Mouse (Mus musculus): ENCODE measurements around the gene Btf3l4. TPM values are rescaled to one million over a fixed set of nuclear protein-coding genes. Genes with fewer than 3 reads are reported as not detected.
A peak's percentile ranks its signal among the peaks of the same experiment; 100 is the strongest.

Btf3l4 gene
- polyA plus RNA-seq, 1 experiment from 2014 or later = 249 TPM

DNA sequence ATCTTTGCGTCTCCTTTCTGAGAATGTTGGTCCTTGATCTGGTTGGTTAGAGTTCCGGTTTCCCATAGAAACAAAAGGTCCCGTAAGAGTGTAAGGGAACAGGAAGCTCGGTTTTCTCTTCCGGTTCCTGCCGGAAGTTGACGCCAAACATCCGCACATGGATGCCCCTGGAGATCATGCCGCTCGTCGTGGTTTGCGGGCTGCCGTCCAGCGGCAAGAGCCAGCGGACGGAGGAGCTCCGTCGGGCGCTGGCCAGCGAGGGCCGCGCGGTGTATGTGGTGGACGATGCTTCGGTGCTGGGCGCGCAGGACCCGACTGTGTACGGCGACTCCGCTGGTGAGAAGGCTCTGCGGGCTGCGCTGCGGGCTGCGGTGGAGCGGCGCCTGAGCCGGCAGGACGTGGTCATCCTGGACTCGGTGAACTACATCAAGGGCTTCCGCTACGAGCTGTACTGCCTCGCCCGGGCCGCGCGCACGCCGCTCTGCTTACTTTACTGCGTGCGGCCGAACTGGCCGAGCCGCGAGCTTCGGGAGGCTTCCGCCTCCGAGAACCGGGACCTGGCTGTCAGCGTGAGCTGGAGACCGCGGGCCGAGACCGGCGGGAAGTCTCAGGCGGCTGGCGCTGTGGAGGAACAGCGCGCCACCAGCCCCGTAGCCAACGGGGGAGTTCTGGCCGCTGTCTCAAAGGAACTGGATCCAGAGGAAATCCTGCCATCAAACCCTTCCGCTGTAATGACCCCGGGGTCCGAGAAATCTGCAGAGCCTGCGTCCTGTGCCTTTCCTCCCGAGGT is 14.5 kb upstream of the Btf3l4 start, which contains the start of gene Kti12:
Kti12 (plus strand) TSS at position 71 of the 790 bp plus-strand sequence.
- peak; percentile 84 for DNase-seq (ENCODE audit: low spot score)
- no peaks in the 10 kb centered on the region for H3K36me3 ChIP-seq (ENCODE audit: control insufficient read depth, insufficient read depth, low read length)
- peak within 1 kb of the TSS; percentile 88 for H3K4me3 ChIP-seq (ENCODE audit: low read depth, low read length)
- no peaks in the 10 kb centered on the region for H3K27me3 ChIP-seq (ENCODE audit: control insufficient read depth, insufficient read depth, low read length)
- H3K9ac ChIP-seq (ENCODE audit: low read length) = peak within 1 kb of the TSS; percentile 79
- peak; percentile 83 for ATAC-seq (replicated peaks; ENCODE audit: low FRiP score)
- H3K4me1 ChIP-seq (replicated peaks; ENCODE audit: control insufficient read depth, insufficient read depth, low read length) = peaks cover 6% of the 10 kb centered on the region; the same call in 1 of the 2 replicates
- H3K4me2 ChIP-seq (ENCODE audit: low read depth, low read length, severe bottlenecking) = peak within 1 kb of the TSS; percentile 98
- under 1% methylated on average over 77 of the region's 77 CpGs for WGBS
- H3K27ac ChIP-seq (ENCODE audit: low read depth, low read length) = peak within 1 kb of the TSS; percentile 79
- no peaks in the 10 kb centered on the region for H3K9me3 ChIP-seq (ENCODE audit: control insufficient read depth, low read length)

DNA sequence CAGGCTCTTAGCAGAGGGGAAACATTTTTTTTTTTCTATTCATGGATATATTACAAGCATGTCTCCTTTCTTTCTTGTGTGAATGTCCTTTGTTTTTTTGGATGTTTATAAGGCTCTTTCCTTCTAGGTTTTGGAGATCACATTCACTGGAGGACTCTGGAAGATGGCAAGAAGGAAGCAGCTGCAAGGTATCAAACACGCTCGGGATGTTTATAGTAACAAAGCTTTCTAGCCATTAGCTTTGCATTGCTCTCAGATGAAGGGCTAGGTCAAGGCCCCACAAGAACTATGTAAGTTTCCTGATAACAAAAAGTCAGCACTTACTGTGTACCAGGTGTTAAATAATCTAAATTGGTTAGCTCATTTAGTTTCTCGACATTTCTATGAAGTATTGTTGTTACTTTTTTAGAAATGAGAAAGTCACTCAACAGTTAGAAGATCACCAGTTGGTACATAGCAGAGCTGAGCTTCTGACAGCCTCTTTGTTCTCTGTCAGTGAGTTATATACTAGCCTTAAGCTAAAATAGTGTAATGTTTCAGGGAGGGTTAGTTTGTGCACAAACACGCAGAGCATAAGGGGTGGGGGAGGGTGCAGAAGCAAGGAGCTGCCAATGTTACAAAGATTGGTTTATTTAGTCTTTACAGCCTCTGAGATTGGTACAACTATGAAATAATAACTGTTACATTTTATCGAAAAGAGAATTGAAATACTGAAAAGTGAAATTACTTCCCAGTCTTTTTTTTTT is 12.6 kb upstream of the Btf3l4 start:
- DNase-seq (ENCODE audit: low spot score) (no peak), ATAC-seq (replicated peaks; ENCODE audit: low FRiP score) (no peak)
- Histone ChIP-seq H3K27ac (ENCODE audit: low read depth, low read length) (no peak overlapping the region), H3K9me3 (ENCODE audit: control insufficient read depth, low read length) (no peaks in the 10 kb centered on the region), H3K36me3 (ENCODE audit: control insufficient read depth, insufficient read depth, low read length) (no peaks in the 10 kb centered on the region), H3K4me3 (ENCODE audit: low read depth, low read length) (no peak overlapping the region), H3K4me2 (ENCODE audit: low read depth, low read length, severe bottlenecking) (no peak overlapping the region), H3K9ac (ENCODE audit: low read length) (no peak overlapping the region), H3K27me3 (ENCODE audit: control insufficient read depth, insufficient read depth, low read length) (no peaks in the 10 kb centered on the region), H3K4me1 (replicated peaks; ENCODE audit: control insufficient read depth, insufficient read depth, low read length) (peaks cover 6% of the 10 kb centered on the region; the same call in 1 of the 2 replicates)
- 92% methylated on average over 5 of the region's 5 CpGs for WGBS

DNA sequence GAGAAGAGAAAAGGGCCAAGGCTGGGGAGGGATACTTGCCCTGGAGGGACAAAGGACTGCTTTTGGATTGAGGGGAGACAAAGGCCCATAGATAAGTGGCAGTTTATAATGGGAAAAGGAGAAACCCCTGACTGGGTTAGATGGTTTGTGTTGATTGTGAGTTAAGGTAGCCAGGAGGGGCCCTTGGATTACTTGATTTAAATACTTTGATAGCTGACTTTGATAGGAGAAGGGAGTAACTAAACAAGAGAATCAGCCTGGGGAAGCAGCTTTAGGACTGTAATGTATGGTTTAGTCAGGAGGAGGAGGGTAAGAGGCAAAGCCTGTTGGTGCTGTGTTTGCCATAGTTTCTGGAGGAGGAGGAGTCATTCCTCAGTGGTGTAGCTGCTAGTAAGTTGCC is 9.9 kb upstream of the Btf3l4 start:
- Histone ChIP-seq H3K4me1 (replicated peaks; ENCODE audit: control insufficient read depth, insufficient read depth, low read length) (no peaks in the 10 kb centered on the region; the same call in 1 of the 2 replicates), H3K27ac (ENCODE audit: low read depth, low read length) (no peak overlapping the region), H3K36me3 (ENCODE audit: control insufficient read depth, insufficient read depth, low read length) (no peaks in the 10 kb centered on the region), H3K9me3 (ENCODE audit: control insufficient read depth, low read length) (no peaks in the 10 kb centered on the region), H3K4me2 (ENCODE audit: low read depth, low read length, severe bottlenecking) (no peak overlapping the region), H3K4me3 (ENCODE audit: low read depth, low read length) (no peak overlapping the region), H3K9ac (ENCODE audit: low read length) (no peak overlapping the region), H3K27me3 (ENCODE audit: control insufficient read depth, insufficient read depth, low read length) (no peaks in the 10 kb centered on the region)
- ATAC-seq (replicated peaks; ENCODE audit: low FRiP score) (no peak), DNase-seq (ENCODE audit: low spot score) (no peak)

DNA sequence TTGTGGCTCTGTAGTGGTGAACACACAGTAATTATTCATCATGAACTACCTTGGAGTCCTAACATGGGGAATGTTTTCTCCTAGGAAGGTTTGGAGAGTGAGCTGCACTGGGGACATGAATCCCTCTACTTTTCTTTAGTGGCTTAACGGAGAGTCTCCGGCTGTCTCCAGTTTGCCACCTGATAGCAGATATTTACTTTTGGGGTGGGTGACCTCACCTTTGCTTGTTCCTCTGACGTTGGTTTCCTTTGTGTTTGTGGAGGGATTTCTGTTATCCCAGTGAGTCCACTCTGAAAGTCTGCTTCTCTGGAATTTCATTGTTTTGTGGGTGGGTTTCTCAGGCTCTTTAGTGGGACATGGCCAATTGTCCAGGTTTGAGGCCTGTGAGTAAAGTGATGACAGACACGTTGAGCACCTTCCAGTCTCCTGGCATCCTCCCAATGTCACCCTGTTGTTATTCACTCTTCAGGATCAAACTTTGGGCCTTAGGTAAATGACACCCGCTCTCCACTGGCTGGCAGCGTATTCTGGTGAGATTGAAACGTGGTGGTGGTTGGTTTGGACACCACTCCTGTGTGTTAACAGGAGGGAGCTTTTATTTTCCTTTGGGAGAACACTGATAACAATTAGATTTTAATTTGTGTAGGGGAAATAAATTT is 8.6 kb upstream of the Btf3l4 start:
- WGBS = 90% methylated on average over 7 of the region's 7 CpGs
- Histone ChIP-seq H3K27ac (ENCODE audit: low read depth, low read length) (no peak overlapping the region), H3K9me3 (ENCODE audit: control insufficient read depth, low read length) (no peaks in the 10 kb centered on the region), H3K36me3 (ENCODE audit: control insufficient read depth, insufficient read depth, low read length) (no peaks in the 10 kb centered on the region), H3K4me1 (replicated peaks; ENCODE audit: control insufficient read depth, insufficient read depth, low read length) (no peaks in the 10 kb centered on the region), H3K9ac (ENCODE audit: low read length) (no peak overlapping the region), H3K4me2 (ENCODE audit: low read depth, low read length, severe bottlenecking) (no peak overlapping the region), H3K27me3 (ENCODE audit: control insufficient read depth, insufficient read depth, low read length) (no peaks in the 10 kb centered on the region), H3K4me3 (ENCODE audit: low read depth, low read length) (no peak overlapping the region)
- no peak for DNase-seq (ENCODE audit: low spot score)
- ATAC-seq (replicated peaks; ENCODE audit: low FRiP score) = no peak

DNA sequence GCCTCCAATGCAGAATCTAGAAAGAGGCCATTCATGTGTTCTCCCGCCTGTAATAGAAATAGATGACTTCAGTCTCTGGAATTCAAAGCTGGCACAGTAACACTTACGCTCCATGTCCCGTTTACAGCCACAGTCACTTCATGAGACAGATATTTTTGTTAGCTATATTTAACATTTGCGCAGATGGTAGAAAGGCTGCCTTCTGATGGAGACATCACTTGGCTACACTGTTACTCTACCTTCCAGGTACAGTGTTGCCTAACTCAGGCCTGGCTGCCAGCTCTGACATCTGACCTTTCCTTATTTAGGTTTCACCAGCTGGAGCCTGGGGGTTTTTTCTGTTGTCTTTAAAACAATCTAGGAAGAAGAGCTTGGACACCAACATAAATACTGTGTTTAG is 4.6 kb upstream of the Btf3l4 start:
- WGBS = 89% methylated on average over 4 of the region's 4 CpGs
- H3K9me3 ChIP-seq (ENCODE audit: control insufficient read depth, low read length) = no peaks in the 10 kb centered on the region
- peaks cover 4% of the 10 kb centered on the region; the same call in 1 of the 2 replicates for H3K4me1 ChIP-seq (replicated peaks; ENCODE audit: control insufficient read depth, insufficient read depth, low read length)
- H3K4me2 ChIP-seq (ENCODE audit: low read depth, low read length, severe bottlenecking) = no peak overlapping the region
- DNase-seq (ENCODE audit: low spot score) (no peak), ATAC-seq (replicated peaks; ENCODE audit: low FRiP score) (no peak)
- no peaks in the 10 kb centered on the region for H3K27me3 ChIP-seq (ENCODE audit: control insufficient read depth, insufficient read depth, low read length)
- no peak overlapping the region for H3K4me3 ChIP-seq (ENCODE audit: low read depth, low read length)
- H3K27ac ChIP-seq (ENCODE audit: low read depth, low read length) = no peak overlapping the region
- no peak overlapping the region for H3K9ac ChIP-seq (ENCODE audit: low read length)
- no peaks in the 10 kb centered on the region for H3K36me3 ChIP-seq (ENCODE audit: control insufficient read depth, insufficient read depth, low read length)

DNA sequence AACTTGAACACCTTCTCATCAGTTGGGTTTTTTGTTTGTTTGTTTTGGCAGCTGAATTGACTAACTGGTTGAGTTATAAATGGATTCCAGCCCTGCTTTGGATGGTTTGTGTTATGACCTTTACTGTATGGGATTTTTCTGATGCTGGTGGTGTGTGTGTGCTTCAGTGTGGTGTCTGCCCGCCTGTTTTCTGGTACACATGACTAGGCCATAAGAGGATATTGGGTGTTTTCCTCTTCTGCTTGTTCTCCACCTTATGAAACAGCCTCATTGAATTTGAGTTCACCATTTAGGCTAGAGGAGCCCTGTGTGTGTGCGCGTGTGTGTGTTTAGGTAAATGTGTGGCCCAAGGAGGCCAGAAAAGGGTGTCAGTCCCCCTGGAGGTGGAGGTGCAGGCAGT is 2.1 kb upstream of the Btf3l4 start:
- Histone ChIP-seq H3K9me3 (ENCODE audit: control insufficient read depth, low read length) (no peaks in the 10 kb centered on the region), H3K4me3 (ENCODE audit: low read depth, low read length) (peak overlapping the region; percentile 98), H3K27ac (ENCODE audit: low read depth, low read length) (no peak overlapping the region), H3K4me2 (ENCODE audit: low read depth, low read length, severe bottlenecking) (peak overlapping the region; percentile 51), H3K4me1 (replicated peaks; ENCODE audit: control insufficient read depth, insufficient read depth, low read length) (peaks cover 4% of the 10 kb centered on the region; the same call in 1 of the 2 replicates), H3K9ac (ENCODE audit: low read length) (peak overlapping the region; percentile 67), H3K27me3 (ENCODE audit: control insufficient read depth, insufficient read depth, low read length) (no peaks in the 10 kb centered on the region), H3K36me3 (ENCODE audit: control insufficient read depth, insufficient read depth, low read length) (no peaks in the 10 kb centered on the region)
- ATAC-seq (replicated peaks; ENCODE audit: low FRiP score) (no peak), DNase-seq (ENCODE audit: low spot score) (no peak)
- 65% methylated on average over 3 of the region's 3 CpGs for WGBS

DNA sequence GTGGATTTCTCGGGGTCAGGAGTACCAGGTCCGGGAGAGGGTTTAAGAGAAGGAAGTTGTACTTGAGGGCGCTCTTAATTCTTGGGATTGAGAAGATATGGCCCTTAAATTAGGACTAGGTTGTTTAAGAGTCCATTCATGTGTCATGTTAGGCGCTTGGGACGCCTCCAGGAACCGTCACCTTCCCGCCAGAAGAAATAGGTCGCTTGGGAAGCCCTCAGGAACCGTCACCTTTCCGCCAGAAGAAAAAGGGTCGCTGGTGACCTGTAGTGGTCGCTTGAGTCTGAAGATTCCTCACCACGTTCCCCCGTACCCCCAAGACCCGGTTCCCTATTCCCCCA is 1.5 kb upstream of the Btf3l4 start:
- DNase-seq (ENCODE audit: low spot score) = no peak

DNA sequence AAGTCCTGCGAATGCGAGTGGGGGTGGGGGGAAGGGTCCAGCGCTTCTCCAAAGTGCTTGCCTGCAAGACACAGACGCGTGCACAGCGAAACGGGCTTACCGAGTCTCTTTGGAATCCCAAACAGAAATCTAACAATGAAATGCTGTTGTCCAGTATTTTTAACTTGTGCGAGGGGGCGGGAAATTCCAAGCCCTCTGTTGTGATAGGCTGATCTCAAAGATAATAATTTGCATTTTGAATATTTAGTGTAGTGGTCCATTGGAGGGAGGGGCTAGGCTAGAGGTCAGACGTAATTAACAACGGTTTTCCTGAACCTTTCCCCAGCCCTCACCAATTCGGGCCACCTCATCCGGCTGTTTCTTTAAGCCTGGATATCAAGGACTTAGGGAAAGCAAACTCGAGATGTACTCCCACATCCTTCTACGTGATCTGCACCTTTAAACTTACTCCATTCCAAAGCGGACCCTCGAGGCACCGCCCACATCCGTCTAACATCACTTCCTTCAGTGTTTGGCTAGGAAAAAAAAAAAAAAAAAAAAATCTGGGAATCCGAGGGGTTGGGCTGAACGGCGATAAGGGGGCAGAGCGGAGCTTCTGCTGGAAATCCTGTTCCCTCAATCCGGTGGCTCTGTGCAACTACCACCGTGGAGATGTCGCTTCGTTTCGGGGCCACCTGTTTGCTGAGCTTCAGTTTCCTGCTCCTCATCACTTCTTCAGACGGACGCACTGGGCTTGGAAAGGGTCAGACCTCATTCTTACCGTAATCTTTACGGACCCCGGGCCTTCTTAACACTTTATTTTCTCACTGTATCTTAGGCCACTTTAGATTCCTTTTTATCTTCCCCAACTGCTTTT is 929 bp upstream of the Btf3l4 start, which contains the start of gene Txndc12:
Txndc12 (plus strand) TSS at position 487 of the 856 bp plus-strand sequence.
- Histone ChIP-seq H3K4me2 (ENCODE audit: low read depth, low read length, severe bottlenecking) (peak within 1 kb of the TSS; percentile 74), H3K9ac (ENCODE audit: low read length) (peak within 1 kb of the TSS; percentile 99), H3K27me3 (ENCODE audit: control insufficient read depth, insufficient read depth, low read length) (no peaks in the 10 kb centered on the region), H3K4me1 (replicated peaks; ENCODE audit: control insufficient read depth, insufficient read depth, low read length) (peaks cover 4% of the 10 kb centered on the region; the same call in 1 of the 2 replicates), H3K27ac (ENCODE audit: low read depth, low read length) (peak within 1 kb of the TSS; percentile 100), H3K36me3 (ENCODE audit: control insufficient read depth, insufficient read depth, low read length) (peaks cover 3% of the 10 kb centered on the region; the same call in 1 of the 2 replicates), H3K9me3 (ENCODE audit: control insufficient read depth, low read length) (no peaks in the 10 kb centered on the region), H3K4me3 (ENCODE audit: low read depth, low read length) (peak within 1 kb of the TSS; percentile 98)
- WGBS = under 1% methylated on average over 34 of the region's 34 CpGs
- ATAC-seq (replicated peaks; ENCODE audit: low FRiP score) (peak; percentile 79), DNase-seq (ENCODE audit: low spot score) (peak; percentile 89)

More for the DNA sequence above, 1.5 kb upstream of the Btf3l4 start:
- H3K9ac ChIP-seq (ENCODE audit: low read length) = peak overlapping the region; percentile 67
- H3K27ac ChIP-seq (ENCODE audit: low read depth, low read length) = peak overlapping the region; percentile 100
- peaks cover 2% of the 10 kb centered on the region; the same call in 1 of the 2 replicates for H3K36me3 ChIP-seq (ENCODE audit: control insufficient read depth, insufficient read depth, low read length)
- no peak for ATAC-seq (replicated peaks; ENCODE audit: low FRiP score)
- no peaks in the 10 kb centered on the region for H3K9me3 ChIP-seq (ENCODE audit: control insufficient read depth, low read length)
- H3K4me2 ChIP-seq (ENCODE audit: low read depth, low read length, severe bottlenecking) = peak overlapping the region; percentile 51
- H3K27me3 ChIP-seq (ENCODE audit: control insufficient read depth, insufficient read depth, low read length) = no peaks in the 10 kb centered on the region
- WGBS = under 1% methylated on average over 15 of the region's 15 CpGs
- peak overlapping the region; percentile 98 for H3K4me3 ChIP-seq (ENCODE audit: low read depth, low read length)
- peaks cover 4% of the 10 kb centered on the region; the same call in 1 of the 2 replicates for H3K4me1 ChIP-seq (replicated peaks; ENCODE audit: control insufficient read depth, insufficient read depth, low read length)

All from forebrain, embryonic 11.5 days (tissue).